Mouse (Mus musculus) limb, embryonic 14.5 days (tissue): ENCODE measurements around the gene Hist3h2ba. TPM values are rescaled to one million over a fixed set of nuclear protein-coding genes. Genes with fewer than 3 reads are reported as not detected.
A peak's percentile ranks its signal among the peaks of the same experiment; 100 is the strongest.

ENCODE experiments used
- ATAC-seq: fragments of 200-750 bp; cut with Nextera tagmentation; 2 replicates; pipeline ENCODE4 v1.8.0; 2017; ENCODE audit warnings: low read depth, moderate number of reproducible peaks, moderate TSS enrichment; ENCODE audit not compliant: low FRiP score
- DNase-seq: peaks from one replicate; pipeline ENCODE4 v3.0.0-alpha.2; 2015; ENCODE audit warnings: low spot score
- H3K27ac ChIP-seq: fragments of 300-500 bp; sonication (generic); replicated peaks from 2 replicates; pipeline ENCODE4 v1.5.1; 2014; ENCODE audit warnings: low read depth, mild to moderate bottlenecking, low read length, moderate library complexity, mixed read lengths
- H3K27me3 ChIP-seq: fragments of 300-500 bp; sonication (generic); 2 replicates; pipeline ENCODE4 v1.6.1; 2014; ENCODE audit warnings: low read length, mixed read lengths; ENCODE audit not compliant: control insufficient read depth, insufficient read depth
- H3K36me3 ChIP-seq: fragments of 300-500 bp; sonication (generic); 2 replicates; pipeline ENCODE4 v1.6.1; 2014; ENCODE audit warnings: mild to moderate bottlenecking, low read length, moderate library complexity, mixed read lengths; ENCODE audit not compliant: control insufficient read depth, insufficient read depth
- H3K4me1 ChIP-seq: fragments of 300-500 bp; sonication (generic); 2 replicates; pipeline ENCODE4 v1.6.1; 2014; ENCODE audit warnings: antibody characterized with exemption, low read length, mixed read lengths; ENCODE audit not compliant: control insufficient read depth, insufficient read depth
- H3K4me2 ChIP-seq: fragments of 300-500 bp; sonication (generic); replicated peaks from 2 replicates; pipeline ENCODE4 v1.6.1; 2014; ENCODE audit warnings: low read depth, mild to moderate bottlenecking, low read length, moderate library complexity; ENCODE audit not compliant: severe bottlenecking
- H3K4me3 ChIP-seq: fragments of 300-500 bp; sonication (generic); replicated peaks from 2 replicates; pipeline ENCODE4 v1.5.1; 2014; ENCODE audit warnings: low read length
- H3K9ac ChIP-seq: fragments of 300-500 bp; sonication (generic); 2 replicates; pipeline ENCODE4 v1.6.1; 2014; ENCODE audit warnings: mild to moderate bottlenecking, low read depth, low read length, moderate library complexity; ENCODE audit not compliant: severe bottlenecking
- H3K9me3 ChIP-seq: fragments of 300-500 bp; sonication (generic); 2 replicates; pipeline ENCODE4 v1.6.1; 2016; ENCODE audit warnings: low read length; ENCODE audit not compliant: control insufficient read depth
- POLR2A ChIP-seq: fragments of 200-500 bp; IDR thresholded peaks from 2 replicates; pipeline ENCODE4 v1.8.0; 2012; ENCODE audit warnings: inconsistent platforms, mild to moderate bottlenecking, moderate library complexity, borderline replicate concordance; ENCODE audit not compliant: insufficient read depth, insufficient read length; ENCODE audit errors: extremely low read depth
- WGBS: fragments of 180-500 bp; shearing (Covaris S2); extraction: QIAGEN DNeasy Blood & Tissue Kit; methylation state at CpG from one replicate; pipeline ENCODE4 v1.1.7; 2014; 5-methylcytosine and 5-hydroxymethylcytosine counted together
- polyA plus RNA-seq, 2 experiments: library from polyadenylated mRNA; depleted of rRNA in 1 of 2; stranded (reverse) in 1 of 2; unstranded in 1 of 2; fragments of >200 nt; fragmentation: Nextera tagmentation in 1 of 2; extraction: Ambion mirVana in 1 of 2; gene quantifications; 2 replicates each; pipeline versions ENCODE4 v1.2.1 to v1.2.3; 2012 to 2014

Hist3h2ba gene
- polyA plus RNA-seq, 2 experiments = 14.6 to 81.5 TPM

GRCm38 (mm10) chr11:58957226-58957914, 8.7 kb downstream of the Hist3h2ba start:
- DNase-seq (no peak), ATAC-seq (no peak)
- Histone ChIP-seq H3K27me3 (0 out of 2 replicates have a peak, but pooled peaks cover 4% of the 10 kb centered on the region), H3K4me1 (peaks cover 20% of the 10 kb centered on the region; the same call in 1 of the 2 replicates), H3K9ac (no peak overlapping the region), H3K36me3 (peaks cover 9% of the 10 kb centered on the region), H3K4me3 (peak overlapping the region; percentile 68; the same call in 1 of the 2 replicates), H3K4me2 (peak overlapping the region; percentile 75), H3K9me3 (no peaks in the 10 kb centered on the region), H3K27ac (no peak overlapping the region)
- 88% methylated on average over 5 of the region's 5 CpGs for WGBS
- no peak for TF ChIP-seq POLR2A

DNA sequence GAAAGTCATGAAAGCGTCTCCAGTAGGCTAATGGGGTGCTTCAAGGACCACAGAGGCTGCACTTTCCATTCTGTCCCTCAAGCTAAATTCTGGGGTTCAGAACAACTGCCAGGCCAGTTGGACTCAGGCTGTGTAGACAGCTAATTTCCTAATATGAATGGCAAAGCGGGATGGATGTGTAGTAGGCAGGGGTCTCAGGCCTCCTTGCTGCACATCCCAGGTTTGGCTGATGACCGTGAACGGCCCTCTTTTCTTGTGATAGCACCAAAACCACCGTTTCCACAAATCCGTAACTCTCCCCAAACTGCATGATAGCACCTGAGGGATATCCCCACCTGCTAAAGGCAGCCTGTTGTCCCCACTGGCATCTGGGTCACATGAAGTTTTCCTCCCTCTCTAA, 9.8 kb downstream of the Hist3h2ba start:
- no peak overlapping the region for H3K27ac ChIP-seq
- H3K4me3 ChIP-seq = no peak overlapping the region
- no peak for DNase-seq
- no peak overlapping the region for H3K9ac ChIP-seq
- H3K4me2 ChIP-seq = no peak overlapping the region
- H3K36me3 ChIP-seq = peaks cover 9% of the 10 kb centered on the region
- H3K27me3 ChIP-seq = 0 out of 2 replicates have a peak, but pooled peaks cover 4% of the 10 kb centered on the region
- no peak for ATAC-seq
- WGBS = 82% methylated on average over 6 of the region's 6 CpGs
- H3K9me3 ChIP-seq = no peaks in the 10 kb centered on the region
- peaks cover 20% of the 10 kb centered on the region; the same call in 1 of the 2 replicates for H3K4me1 ChIP-seq
- TF ChIP-seq POLR2A = no peak

DNA sequence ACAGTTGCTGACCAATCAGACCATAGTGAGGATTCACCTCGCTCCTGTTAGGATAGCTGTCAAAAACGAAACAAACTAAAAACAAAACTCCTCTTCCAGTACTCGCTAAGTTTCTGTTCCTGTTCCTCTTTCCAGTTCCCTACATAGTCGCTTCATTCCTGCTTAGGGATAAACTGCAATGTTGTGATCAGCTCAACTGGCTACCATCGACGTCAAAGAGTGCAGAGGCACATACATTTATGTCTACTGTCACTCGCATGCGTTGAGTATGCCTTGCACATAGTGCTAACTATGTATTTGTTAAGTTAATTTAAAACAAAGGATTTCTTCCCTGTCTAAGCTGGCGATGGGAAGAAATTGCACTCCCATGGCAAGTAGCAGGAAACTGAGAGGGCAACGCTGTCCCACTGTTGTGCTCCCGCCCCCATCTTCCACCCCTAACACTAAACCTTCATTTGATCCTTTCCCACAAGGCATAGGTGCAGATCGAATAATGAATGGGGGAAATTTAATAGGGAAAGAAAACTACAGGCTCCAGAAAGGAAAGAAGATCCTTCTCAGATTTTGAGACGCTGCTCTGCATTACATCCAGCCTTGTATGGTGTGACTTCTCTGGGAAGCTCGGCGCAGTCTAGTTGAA, 10.6 kb downstream of the Hist3h2ba start:
- Histone ChIP-seq H3K27me3 (0 out of 2 replicates have a peak, but pooled peaks cover 4% of the 10 kb centered on the region), H3K4me2 (peak overlapping the region; percentile 86), H3K9ac (0 out of 2 replicates have a peak overlapping the region, but pooled peaks have one; percentile 34), H3K4me3 (peak overlapping the region; percentile 44), H3K9me3 (no peaks in the 10 kb centered on the region), H3K27ac (no peak overlapping the region), H3K4me1 (peaks cover 20% of the 10 kb centered on the region; the same call in 1 of the 2 replicates), H3K36me3 (peaks cover 9% of the 10 kb centered on the region)
- 33% methylated on average over 15 of the region's 15 CpGs for WGBS
- ATAC-seq (no peak), DNase-seq (no peak)
- no peak for TF ChIP-seq POLR2A

DNA sequence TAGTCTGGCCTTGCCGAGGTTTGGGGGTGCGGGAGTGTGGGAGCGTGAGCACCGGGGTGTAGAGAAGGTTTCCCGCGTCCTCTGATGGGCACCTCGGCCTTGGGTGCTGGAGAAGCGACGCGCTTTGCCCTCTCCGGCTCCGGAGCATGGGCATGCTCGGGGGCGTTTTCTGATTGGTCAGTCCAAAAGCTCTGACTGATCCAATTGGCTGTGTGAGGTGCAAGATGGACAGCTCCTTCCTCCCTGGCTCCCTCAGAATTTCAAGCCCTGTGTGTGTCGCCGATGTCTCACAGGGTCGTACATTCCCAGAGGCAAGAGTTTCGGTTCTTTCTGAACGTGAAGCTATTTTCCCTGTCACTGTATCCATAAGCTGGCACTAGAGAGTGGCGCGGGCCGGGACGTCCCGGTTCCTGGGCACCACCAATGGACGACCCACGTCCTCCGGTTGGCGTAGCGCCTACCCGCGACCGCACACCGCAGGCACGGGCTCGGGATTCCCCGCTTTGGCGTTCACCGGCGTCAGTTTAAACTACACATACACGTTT, 11.3 kb downstream of the Hist3h2ba start:
- Histone ChIP-seq H3K27ac (no peak overlapping the region), H3K27me3 (0 out of 2 replicates have a peak, but pooled peaks cover 4% of the 10 kb centered on the region), H3K9me3 (no peaks in the 10 kb centered on the region), H3K4me3 (peak overlapping the region; percentile 44), H3K4me1 (peaks cover 20% of the 10 kb centered on the region; the same call in 1 of the 2 replicates), H3K4me2 (peak overlapping the region; percentile 86), H3K9ac (peak overlapping the region; percentile 34; the same call in 1 of the 2 replicates), H3K36me3 (peaks cover 9% of the 10 kb centered on the region)
- DNase-seq = peak; percentile 84
- WGBS = 3% methylated on average over 40 of the region's 40 CpGs
- peak; percentile 85 for ATAC-seq
- TF ChIP-seq POLR2A = no peak
